Mouse (Mus musculus) left cerebral cortex, adult 2 months (tissue): ENCODE data around the gene Olfr347. TPM values are rescaled to one million over a fixed set of nuclear protein-coding genes. Genes with fewer than 3 reads are reported as not detected.

Experiments used
- DNase-seq, 2 experiments: peaks; one replicate each; pipeline ENCODE4 v3.0.0; 2021 to 2022; ENCODE audit warnings: low spot score in 2 of 2, mixed read lengths in 1 of 2; ENCODE audit errors: extremely low spot score in 1 of 2
- H3K27ac ChIP-seq: fragments of 200-600 bp; 2 replicates; pipeline ENCODE4 v1.8.1; 2022
- H3K4me3 ChIP-seq: fragments of 200-600 bp; 2 replicates; pipeline ENCODE4 v1.8.1; 2022
- CTCF ChIP-seq: fragments of 200-600 bp; IDR thresholded peaks from 2 replicates; pipeline ENCODE4 v1.8.1; 2022; ENCODE audit warnings: antibody characterized with exemption, mild to moderate bottlenecking, moderate library complexity
- intact Hi-C: fragments of 180-260 bp; cut with DNase I; formaldehyde crosslinking; loops from one replicate; pipeline ENCODE4 v1.15.1; 2025
- long read RNA-seq, 2 experiments: library from polyadenylated mRNA; stranded (forward); transcript quantifications; one replicate each; pipeline ENCODE4 v2.0.0; 2021; ENCODE audit warnings: borderline mapping rate in 2 of 2
- total RNA-seq, 2 experiments: library from RNA; stranded (reverse); gene quantifications; 2 replicates each; pipeline ENCODE4 v1.2.3; 2021

The Olfr347 gene
- total RNA-seq, result not detected
- long read RNA-seq, experiment 1, result 0 reads
- long read RNA-seq, experiment 2, result 0 reads

- H3K4me3 ChIP-seq, result no peak within 1 kb of the TSS
- no peak for DNase-seq
- intact Hi-C loops, result no loop called here
- TF ChIP-seq CTCF, result no peak
- no peak within 1 kb of the TSS for H3K27ac ChIP-seq
These were observed at the start of gene Olfr347 for GRCm38 (mm10) chr2:36731602-36732001. Gene Olfr347, plus strand, starts transcription at chr2:36731902.

GRCm38 (mm10) chr2:36685488-36685887 lies 46.2 kb upstream of the Olfr347 start, which contains the start of gene Olfr346:
Gene Olfr346, plus strand, starts transcription at chr2:36685788.
- Histone ChIP-seq H3K4me3 (no peak within 1 kb of the TSS), H3K27ac (no peak within 1 kb of the TSS)
- TF ChIP-seq CTCF, result no peak
- DNase-seq, result no peak
- intact Hi-C loops, result no loop called here

DNA sequence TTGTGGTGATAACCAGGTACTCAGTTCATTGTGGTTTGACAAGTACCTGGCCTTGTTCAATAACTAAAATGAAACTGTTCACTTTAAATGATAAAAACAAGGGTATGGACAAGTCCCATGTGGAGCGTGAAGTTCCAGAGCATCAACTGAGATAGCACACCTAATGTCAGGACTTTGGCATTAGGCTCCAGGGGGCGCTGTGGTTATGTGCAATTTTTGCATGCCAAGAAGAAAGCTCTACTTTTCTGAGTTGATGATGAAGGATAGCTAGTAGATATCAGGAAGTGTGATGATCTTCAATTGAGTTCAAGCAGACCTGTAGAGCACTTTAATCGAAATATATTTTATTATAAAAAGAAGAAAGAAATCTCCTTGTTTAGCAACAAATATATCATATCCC lies 4.5 kb downstream of the Olfr347 start:
- intact Hi-C loops, result no loop called here
- TF ChIP-seq CTCF, result no peak; the same call in 1 of the 2 replicates
- no peak overlapping the region for H3K4me3 ChIP-seq
- no peak for DNase-seq
- H3K27ac ChIP-seq, result no peak overlapping the region

DNA sequence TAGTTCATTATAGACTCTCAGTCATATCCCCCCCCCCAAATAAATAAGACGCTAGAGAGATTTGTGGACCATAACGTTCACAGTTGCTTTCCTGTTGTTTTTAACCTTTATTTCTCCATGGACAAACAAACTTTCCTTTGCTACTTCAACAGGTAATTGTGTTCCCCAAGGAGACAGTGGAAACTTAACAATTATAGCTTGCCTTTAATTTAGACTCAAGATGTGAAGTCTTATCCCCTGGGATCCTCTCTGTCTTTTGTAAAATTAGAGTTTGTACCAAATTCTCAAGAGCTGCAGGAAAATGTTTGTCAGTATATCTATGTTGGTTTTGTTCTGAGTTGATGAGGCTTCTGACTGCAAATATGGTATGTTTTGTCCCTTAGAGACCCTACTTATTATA lies 52.3 kb downstream of the Olfr347 start, which contains the start of gene Olfr348:
Gene Olfr348 (plus strand): TSS at position 301 of the 400 bp plus-strand sequence.
- intact Hi-C loops, result no loop called here
- no peak within 1 kb of the TSS for H3K27ac ChIP-seq
- no peak for TF ChIP-seq CTCF
- DNase-seq, result no peak
- no peak within 1 kb of the TSS for H3K4me3 ChIP-seq

Other genes with a start within 250 kb of the Olfr347 start
- gene Olfr341, start 249.4 kb upstream of the Olfr347 start, total RNA-seq, result not detected
- gene Olfr342, start 206.9 kb upstream of the Olfr347 start, total RNA-seq, result not detected
- gene Olfr344, start 165.2 kb upstream of the Olfr347 start, total RNA-seq, result under 1 TPM; 0.05 to 0.09 TPM
- not detected for gene Olfr345, start 91.9 kb upstream of the Olfr347 start, total RNA-seq
- gene Olfr346, start 46.1 kb upstream of the Olfr347 start, total RNA-seq, result not detected
- gene Olfr348, start 52.4 kb downstream of the Olfr347 start, total RNA-seq, result not detected
- gene Olfr50, start 58.6 kb downstream of the Olfr347 start, total RNA-seq, result not detected
- gene Olfr3, start 85.1 kb downstream of the Olfr347 start, total RNA-seq, result not detected
- not detected for gene Olfr350, start 114.4 kb downstream of the Olfr347 start, total RNA-seq
- gene Olfr351, start 130.8 kb downstream of the Olfr347 start, total RNA-seq, result not detected
- not detected for gene Olfr352, start 136.6 kb downstream of the Olfr347 start, total RNA-seq
- not detected for gene Olfr353, start 161.0 kb downstream of the Olfr347 start, total RNA-seq
- not detected for gene Olfr354, start 173.8 kb downstream of the Olfr347 start, total RNA-seq
- gene Olfr355, start 197.0 kb downstream of the Olfr347 start, total RNA-seq, result not detected
- gene Olfr356, start 205.2 kb downstream of the Olfr347 start, total RNA-seq, result not detected